Mouse (Mus musculus) right cerebral cortex, postnatal 10 days (tissue): ENCODE data around the gene Irf9.

ENCODE experiments used
- DNase-seq, 2 experiments: peaks; one replicate each; pipeline ENCODE4 v3.0.0; 2021; ENCODE audit warnings: low spot score in 2 of 2

The Irf9 gene

DNA sequence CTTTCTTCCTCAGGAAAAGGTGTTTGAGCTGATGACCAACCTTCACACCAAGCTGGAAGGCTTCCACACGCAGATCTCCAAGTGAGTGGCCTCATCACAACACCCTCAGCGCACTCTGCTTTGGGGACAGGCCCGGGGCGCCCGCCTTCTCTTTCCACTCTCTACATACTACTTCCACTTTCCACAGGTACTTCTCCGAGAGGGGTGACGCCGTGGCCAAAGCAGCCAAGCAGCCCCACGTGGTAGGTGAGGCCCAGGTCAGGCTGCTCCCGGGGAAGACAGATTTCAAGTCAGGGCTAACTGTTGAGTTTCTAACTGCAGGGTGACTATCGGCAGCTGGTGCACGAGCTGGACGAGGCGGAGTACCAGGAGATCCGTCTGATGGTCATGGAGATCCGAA is 22.6 kb upstream of the Irf9 start:
- DNase-seq, result peak in 1 of 2 experiments; percentile 33

GRCm38 (mm10) chr14:55581981-55582681 is 21.2 kb upstream of the Irf9 start:
- no peak for DNase-seq

DNA sequence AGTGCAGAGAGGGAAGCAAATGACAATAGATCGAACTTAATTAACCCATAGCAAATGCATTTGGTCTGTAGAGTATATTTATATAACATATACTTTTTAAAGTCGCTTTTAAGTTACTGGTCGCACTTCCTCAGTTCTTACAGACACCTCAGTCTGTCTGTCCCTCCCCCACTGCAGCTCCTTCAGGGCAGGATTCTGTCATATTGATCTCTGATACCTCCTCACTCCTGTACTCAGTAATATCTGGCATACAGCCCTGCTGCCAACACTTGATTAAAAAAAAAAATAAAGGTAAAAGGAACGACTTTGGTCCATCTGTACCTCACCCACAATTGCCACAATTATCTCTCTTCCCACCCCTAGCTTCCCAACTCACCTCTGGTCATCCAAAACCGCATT is 19.1 kb upstream of the Irf9 start:
- no peak for DNase-seq

DNA sequence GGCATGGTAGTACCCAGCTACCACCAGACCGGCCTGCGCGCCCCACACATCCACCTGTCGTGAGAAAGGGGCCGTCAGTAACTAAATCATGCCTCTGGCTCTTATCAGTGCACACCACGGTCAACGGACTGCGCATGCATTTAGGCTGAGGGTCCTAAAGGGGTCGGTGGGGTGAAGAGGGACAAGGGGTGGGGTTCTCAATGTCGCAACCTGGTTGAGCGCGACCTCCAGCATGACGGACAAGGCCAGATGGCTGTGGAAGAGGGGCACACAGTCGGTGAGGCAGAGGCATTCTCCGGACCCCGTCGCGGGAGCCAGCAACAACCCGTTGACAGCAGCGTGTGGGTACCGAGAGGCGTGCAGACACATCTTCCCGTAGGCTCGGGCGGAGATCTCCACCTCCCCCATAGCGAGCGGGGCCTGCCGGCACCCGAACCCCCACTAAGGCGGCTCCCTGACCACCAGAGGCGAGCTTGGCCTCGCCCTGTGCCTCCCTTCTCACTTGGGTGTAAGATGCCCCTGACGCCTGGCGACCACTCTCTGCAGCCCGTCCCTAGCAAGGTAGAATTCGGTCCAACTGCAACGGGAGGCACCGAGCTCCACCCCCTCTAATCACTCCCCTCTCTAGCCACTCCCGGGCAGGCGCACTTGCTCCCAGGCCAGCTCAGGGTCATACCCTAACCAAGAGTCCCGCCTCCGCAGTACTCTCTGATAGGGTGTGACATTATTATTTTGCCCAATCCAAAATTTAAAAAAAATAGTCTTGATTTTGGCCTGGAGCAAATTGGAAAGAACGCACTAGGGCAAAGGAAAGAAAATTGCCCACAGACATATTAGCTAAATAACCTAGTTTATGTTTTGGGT is 18.4 kb upstream of the Irf9 start, which contains the start of gene Emc9:
Gene Emc9, minus strand, starts transcription at position 601 of the 864 bp plus-strand sequence.
- peak; percentile 77 to 78 for DNase-seq

DNA sequence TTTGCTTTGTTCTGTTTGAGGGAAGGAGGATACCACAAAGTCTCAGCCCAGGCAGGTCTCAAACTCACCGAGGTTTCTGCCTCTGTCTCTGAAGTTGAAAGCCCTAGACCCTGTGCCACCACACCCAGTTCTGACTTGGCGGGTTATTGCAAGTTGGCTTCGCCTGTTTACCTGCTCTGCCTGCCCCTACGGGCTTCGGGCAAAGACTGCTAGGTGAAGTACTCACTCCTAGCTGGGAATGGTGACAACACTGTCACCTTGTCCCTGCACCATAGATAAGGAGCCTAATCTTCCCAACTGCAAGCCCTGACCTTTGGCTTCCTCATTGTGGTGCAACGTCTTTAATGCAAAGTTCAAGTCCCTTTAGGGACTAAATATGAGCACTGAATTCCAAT is 17.8 kb upstream of the Irf9 start:
- DNase-seq, result no peak

- no peak for DNase-seq
Measured at GRCm38 (mm10) chr14:55586149-55586548, 17.2 kb upstream of the Irf9 start.

DNA sequence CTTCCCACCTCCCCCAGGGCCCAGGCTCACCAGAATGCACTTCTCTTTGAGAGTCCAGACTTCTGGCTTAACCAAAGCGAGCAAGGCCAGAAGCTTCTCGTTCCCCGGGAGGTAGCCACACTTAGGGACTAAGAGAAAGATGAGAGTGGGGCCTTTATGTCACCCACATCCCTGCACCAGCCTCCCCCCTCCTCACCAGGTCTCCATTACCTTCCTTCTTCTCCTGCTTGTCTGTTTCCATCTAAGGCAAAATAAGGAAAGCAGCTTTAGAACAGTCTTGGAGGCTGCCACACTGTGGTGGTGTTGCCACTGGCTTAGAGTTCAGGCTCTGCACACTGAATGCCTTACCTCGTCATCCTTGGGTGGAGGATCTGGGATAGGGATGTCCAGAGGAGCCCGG is 14.1 kb upstream of the Irf9 start:
- no peak for DNase-seq

DNA sequence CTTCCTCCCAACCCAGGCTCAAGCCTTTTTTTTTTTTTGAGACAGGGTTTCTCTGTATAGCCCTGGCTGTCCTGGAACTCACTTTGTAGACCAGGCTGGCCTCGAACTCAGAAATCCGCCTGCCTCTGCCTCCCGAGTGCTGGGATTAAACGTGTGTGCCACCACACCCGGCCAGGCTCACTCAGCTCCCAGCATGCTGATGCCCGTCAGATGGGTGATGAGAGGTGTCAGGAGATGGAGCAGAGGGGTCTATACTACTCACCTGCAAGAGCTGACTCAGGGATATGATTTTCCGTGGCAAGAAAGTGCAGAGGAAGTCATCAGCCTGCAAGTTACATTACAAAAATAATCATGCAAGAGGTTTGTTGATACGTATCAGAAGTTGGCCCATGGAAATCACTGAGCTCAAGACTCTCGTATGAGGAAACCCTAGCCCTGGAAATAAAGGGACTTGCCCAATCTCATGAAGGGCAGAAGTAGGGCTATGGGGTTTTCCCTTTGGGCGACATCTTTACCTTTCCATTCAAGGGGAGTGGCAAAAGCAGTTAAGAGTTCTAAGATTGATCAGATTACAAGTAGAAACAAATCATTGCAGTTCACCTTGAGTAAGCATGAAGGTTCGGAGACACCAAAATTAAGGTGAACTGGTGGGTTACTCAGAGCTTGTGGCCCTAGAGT is 13.5 kb upstream of the Irf9 start:
- DNase-seq, result no peak

DNA sequence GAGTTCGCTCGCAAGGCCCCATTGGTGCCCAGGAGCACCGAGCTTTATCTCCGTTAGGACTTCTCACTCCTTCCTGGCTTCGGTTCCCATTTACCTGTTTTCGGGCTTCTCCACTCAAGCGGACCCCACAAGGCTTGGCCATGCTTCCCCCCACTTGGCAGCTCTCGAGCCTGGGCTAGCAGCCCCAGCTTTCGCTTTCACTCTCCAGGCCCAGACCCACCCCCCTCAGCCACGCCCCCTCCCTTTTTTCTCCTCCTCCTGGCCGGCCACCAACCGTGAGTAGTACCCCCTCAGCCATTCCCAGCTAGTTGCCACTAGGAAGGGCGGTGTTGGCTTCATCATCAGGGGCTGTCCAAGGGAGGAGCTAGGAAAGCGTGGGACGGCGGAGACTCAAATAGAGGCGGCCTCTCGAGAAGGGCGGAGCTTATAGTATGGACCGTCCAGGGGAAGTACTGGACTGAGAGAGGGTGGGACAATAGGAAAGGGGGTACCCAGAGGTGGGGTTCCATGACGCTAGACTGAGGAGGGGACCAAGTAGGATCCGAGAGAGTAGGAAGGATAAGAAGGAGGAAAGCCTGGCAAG is 12.5 kb upstream of the Irf9 start, which contains the start of gene Psme2:
Gene Psme2, minus strand, starts transcription at position 366 of the 583 bp plus-strand sequence.
- peak; percentile 96 to 98 for DNase-seq

DNA sequence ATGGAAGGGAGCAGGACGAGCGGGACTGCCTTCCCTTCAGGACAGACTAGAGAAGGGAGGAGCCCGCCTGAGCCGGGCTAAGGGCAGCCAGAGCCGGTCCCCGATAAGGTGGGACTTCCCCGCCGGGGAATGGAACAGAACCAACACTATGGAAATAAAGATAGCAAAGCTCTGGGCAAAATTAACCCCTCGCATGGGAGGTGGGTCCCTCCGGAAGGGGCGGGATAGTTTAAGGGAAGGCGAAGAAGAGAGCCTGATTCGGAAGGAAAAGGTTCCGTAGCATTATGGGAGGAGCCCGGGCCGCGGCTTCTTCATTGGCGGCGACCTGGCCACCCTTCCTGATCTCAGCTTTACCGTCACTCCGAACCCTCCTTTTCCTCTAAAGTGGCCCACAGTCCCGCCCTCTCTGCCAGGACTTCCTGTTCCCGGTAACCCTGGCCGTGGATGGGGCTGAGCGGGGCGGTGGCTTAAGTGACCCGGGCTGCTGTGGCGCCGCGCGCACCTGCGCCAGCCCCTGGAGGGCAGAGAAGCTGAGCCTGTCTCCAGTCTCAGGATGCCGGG is 12.0 kb upstream of the Irf9 start, which contains the start of gene Rnf31:
Gene Rnf31, plus strand, starts transcription at position 378 of the 561 bp plus-strand sequence.
- DNase-seq, result peak; percentile 95 to 97

GRCm38 (mm10) chr14:55592226-55592625 is 11.1 kb upstream of the Irf9 start:
- DNase-seq, result no peak

- peak; percentile 70 to 77 for DNase-seq
Measured at GRCm38 (mm10) chr14:55596036-55596690, 7.2 kb upstream of the Irf9 start.

DNA sequence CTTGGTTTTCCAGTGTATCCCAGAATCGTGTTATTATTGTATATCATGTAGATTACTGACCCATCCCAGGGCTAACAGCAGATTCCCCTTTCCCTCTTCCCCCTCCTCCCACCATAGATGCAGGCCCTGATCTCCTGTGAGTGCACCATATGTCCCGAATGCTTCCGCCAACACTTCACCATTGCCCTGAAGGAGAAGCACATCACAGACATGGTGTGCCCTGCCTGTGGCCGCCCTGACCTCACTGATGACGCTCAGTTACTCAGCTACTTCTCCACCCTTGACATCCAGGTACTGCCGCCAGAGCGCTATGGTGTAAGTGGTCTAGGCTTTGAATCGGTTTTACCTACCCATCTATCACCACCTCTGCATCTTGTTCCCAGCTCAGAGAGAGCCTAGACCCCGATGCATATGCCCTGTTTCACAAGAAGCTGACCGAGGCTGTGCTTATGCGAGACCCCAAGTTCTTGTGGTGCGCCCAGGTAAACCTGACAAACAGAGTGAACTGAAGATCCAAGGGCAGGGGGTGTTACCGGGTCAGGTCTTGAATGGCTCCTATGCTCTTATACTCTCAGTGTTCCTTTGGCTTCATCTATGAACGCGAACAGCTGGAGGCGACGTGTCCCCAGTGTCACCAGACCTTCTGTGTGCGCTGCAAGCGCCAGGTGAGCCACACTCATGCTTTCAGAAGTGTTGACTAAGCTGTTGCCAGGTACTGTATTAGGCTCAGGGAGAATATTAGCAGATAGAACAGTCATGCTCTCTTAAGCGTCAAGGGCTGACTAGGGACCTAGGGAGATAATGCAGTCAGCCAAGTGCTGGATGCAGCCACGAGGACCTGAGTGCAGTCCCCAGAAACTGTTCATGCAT is 4.6 kb upstream of the Irf9 start:
- no peak for DNase-seq

GRCm38 (mm10) chr14:55603633-55604576 is 534 bp downstream of the Irf9 start:
- DNase-seq, result peak; percentile 91 to 94

DNA sequence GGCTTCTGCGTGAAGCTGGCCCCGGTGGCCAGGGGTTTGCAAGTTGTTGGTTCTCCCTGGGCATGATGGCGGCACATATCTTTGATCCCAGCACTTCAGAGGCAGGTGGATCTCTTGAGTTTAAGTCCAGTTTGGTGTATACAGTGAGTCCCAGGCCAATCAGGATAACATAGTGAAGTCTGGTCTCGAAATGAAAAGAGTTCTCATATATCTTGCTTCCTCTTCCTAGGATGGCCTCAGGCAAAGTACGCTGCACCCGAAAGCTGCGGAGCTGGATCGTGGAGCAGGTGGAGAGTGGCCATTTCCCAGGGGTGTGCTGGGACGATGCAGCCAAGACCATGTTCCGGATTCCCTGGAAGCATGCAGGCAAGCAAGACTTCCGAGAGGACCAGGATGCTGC is 1.5 kb downstream of the Irf9 start:
- no peak for DNase-seq

- no peak for DNase-seq
Measured at GRCm38 (mm10) chr14:55605743-55606459, 2.5 kb downstream of the Irf9 start.

GRCm38 (mm10) chr14:55608339-55608738 is 5.0 kb downstream of the Irf9 start:
- DNase-seq, result no peak

DNA sequence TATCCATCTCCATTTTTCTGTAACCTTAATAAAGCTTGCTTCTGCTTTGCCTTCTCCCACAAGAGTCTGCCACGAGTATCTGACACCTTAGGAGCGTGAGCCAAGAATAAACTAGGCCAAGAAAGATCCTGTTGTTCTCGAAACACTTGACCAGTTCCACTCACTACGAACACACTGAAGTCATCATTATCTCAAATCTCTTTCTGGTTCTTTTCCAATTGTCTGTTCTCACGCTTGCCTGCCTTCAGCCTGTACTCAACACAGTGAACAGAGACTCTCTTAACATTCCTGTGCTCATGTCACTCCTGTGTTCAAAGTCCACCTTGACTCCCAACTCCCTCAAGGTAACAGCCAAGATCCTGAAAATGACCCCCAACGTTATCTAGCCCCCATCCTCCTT is 10.0 kb downstream of the Irf9 start:
- no peak for DNase-seq
